In the genomic region with DNA sequence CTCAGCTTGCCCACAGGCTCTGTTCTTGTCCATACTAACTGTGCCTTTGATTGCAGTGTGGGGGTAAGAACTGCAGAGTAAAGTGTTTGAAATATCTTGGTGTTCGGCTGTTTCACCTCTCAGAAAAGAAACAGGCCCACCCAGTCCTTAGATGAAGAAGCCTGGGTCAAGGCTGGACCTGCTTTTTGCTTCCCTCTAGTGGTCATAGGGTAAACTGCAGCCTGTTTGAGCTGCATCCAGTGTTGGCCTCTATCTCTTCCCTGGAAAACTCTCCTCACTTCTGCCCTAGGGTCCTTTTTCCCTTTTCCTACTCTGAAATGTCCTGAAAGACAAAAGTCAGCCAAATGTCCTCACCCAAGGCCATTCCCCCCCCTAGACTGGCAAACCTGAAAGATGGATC, we compare ENCODE assay signal across 8 mouse cellular contexts. TPM values are rescaled to one million over a fixed set of nuclear protein-coding genes. Genes with fewer than 3 reads are reported as not detected.
A peak's percentile ranks its signal among the peaks of the same experiment; 100 is the strongest.
DNase-seq lines count a peak whose midpoint lies in the region; ATAC-seq and TF ChIP-seq lines count a peak whose summit lies in the region.

No protein-coding gene starts in this region.

- H3K9ac ChIP-seq in neural tube, embryonic 15.5 days (replicated peaks), result no peak overlapping the region
- H3K9ac ChIP-seq in embryonic facial prominence, embryonic 14.5 days (ENCODE audit: low read depth, low read length), result no peak overlapping the region
- no peak overlapping the region for H3K9ac ChIP-seq in lung, embryonic 14.5 days

- 31% methylated on average over 1 of the region's 1 CpGs for WGBS in neural tube, embryonic 15.5 days
- WGBS in embryonic facial prominence, embryonic 14.5 days, result 27% methylated on average over 1 of the region's 1 CpGs
- WGBS in lung, embryonic 14.5 days, result 22% methylated on average over 1 of the region's 1 CpGs

- TF ChIP-seq CTCF in gastrocnemius, adult 2 months (IDR thresholded peaks at IDR 0.05), result peak; percentile 88
- peak; percentile 86 for TF ChIP-seq CTCF in lung, embryonic 14.5 days (IDR thresholded peaks at IDR 0.05; ENCODE audit: low read depth)

- no peak overlapping the region for H3K4me3 ChIP-seq in gastrocnemius, adult 2 months
- H3K4me3 ChIP-seq in neural tube, embryonic 15.5 days (replicated peaks), result no peak overlapping the region
- H3K4me3 ChIP-seq in embryonic facial prominence, embryonic 14.5 days (ENCODE audit: low read depth, low read length), result no peak overlapping the region
- no peak overlapping the region for H3K4me3 ChIP-seq in lung, embryonic 14.5 days (ENCODE audit: low read depth, low read length)

- peaks cover 26% of the 10 kb centered on the region for H3K27me3 ChIP-seq in neural tube, embryonic 15.5 days (replicated peaks)
- peaks cover 9% of the 10 kb centered on the region for H3K27me3 ChIP-seq in embryonic facial prominence, embryonic 14.5 days (replicated peaks; ENCODE audit: control insufficient read depth, insufficient read depth, low read length)
- peaks cover 9% of the 10 kb centered on the region for H3K27me3 ChIP-seq in lung, embryonic 14.5 days (ENCODE audit: insufficient read depth, low read length)

- H3K27ac ChIP-seq in gastrocnemius, adult 2 months, result no peak overlapping the region
- H3K27ac ChIP-seq in neural tube, embryonic 15.5 days (replicated peaks), result no peak overlapping the region
- H3K27ac ChIP-seq in embryonic facial prominence, embryonic 14.5 days (replicated peaks; ENCODE audit: low read depth, low read length), result no peak overlapping the region
- no peak overlapping the region for H3K27ac ChIP-seq in lung, embryonic 14.5 days (ENCODE audit: low read depth)

- no peak overlapping the region for H3K4me2 ChIP-seq in neural tube, embryonic 15.5 days
- H3K4me2 ChIP-seq in embryonic facial prominence, embryonic 14.5 days (ENCODE audit: low read depth, low read length), result no peak overlapping the region
- H3K4me2 ChIP-seq in lung, embryonic 14.5 days, result no peak overlapping the region

- H3K9me3 ChIP-seq in neural tube, embryonic 15.5 days (replicated peaks), result no peaks in the 10 kb centered on the region
- H3K9me3 ChIP-seq in embryonic facial prominence, embryonic 14.5 days (ENCODE audit: control insufficient read depth, low read length), result no peaks in the 10 kb centered on the region
- H3K9me3 ChIP-seq in lung, embryonic 14.5 days (ENCODE audit: low read depth, low read length), result no peaks in the 10 kb centered on the region

- intact Hi-C loops in gastrocnemius, adult 2 months (cut with DNase I), result loop anchor here (5.0 kb wide), 1 partner anchor 269 kb away; no protein-coding TSS in a partner anchor

- no peak for ATAC-seq in neural tube, embryonic 15.5 days (ENCODE audit: low FRiP score)
- ATAC-seq in embryonic facial prominence, embryonic 14.5 days (ENCODE audit: low read depth), result no peak
- no peak for ATAC-seq in lung, embryonic 14.5 days (ENCODE audit: insufficient read depth)

- DNase-seq in gastrocnemius, adult 2 months, result peak; percentile 37
- no peak for DNase-seq in gastrocnemius, adult 8-10 months (ENCODE audit: low spot score in 2 of 2)
- peak; percentile 61 for DNase-seq in neural tube, embryonic 10.5 days (ENCODE audit: extremely low spot score, low spot score)
- DNase-seq in adipocyte (ENCODE audit: low spot score), result peak; percentile 71
- peak; percentile 25 for DNase-seq in embryonic facial prominence, embryonic 14.5 days (ENCODE audit: low spot score)
- peak; percentile 84 for DNase-seq in lung, embryonic 14.5 days
- peak; percentile 27 for DNase-seq in thymus, postnatal 25 days

- H3K36me3 ChIP-seq in neural tube, embryonic 15.5 days, result no peaks in the 10 kb centered on the region
- H3K36me3 ChIP-seq in embryonic facial prominence, embryonic 14.5 days (ENCODE audit: control insufficient read depth, insufficient read depth, low read length), result no peaks in the 10 kb centered on the region
- no peaks in the 10 kb centered on the region for H3K36me3 ChIP-seq in lung, embryonic 14.5 days (ENCODE audit: insufficient read depth)

- H3K4me1 ChIP-seq in neural tube, embryonic 15.5 days, result peaks cover 10% of the 10 kb centered on the region
- H3K4me1 ChIP-seq in embryonic facial prominence, embryonic 14.5 days (ENCODE audit: control insufficient read depth, insufficient read depth, low read length), result peaks cover 11% of the 10 kb centered on the region
- H3K4me1 ChIP-seq in lung, embryonic 14.5 days (ENCODE audit: insufficient read depth), result no peaks in the 10 kb centered on the region; the same call in 1 of the 2 replicates

RNA-seq across cellular contexts. Expression of a gene that starts 28.4 kb away (rescaled TPM):
- 1 to 10 TPM; 3.0 to 3.4 TPM for total RNA-seq in gastrocnemius, adult 2 months (2021)
- total RNA-seq in gastrocnemius, adult 8-10 months (2022), result 1 to 10 TPM; 2.0 to 3.2 (median 2.5) TPM
- polyA plus RNA-seq in neural tube, embryonic 15.5 days (2015; fragmentation: Nextera tagmentation; extraction: Ambion mirVana), result 4.5 and 5.7 TPM in 2 replicates
- 1.8 and 2.0 TPM in 2 replicates for polyA plus RNA-seq in embryonic facial prominence, embryonic 14.5 days (2014; fragmentation: Nextera tagmentation; extraction: Ambion mirVana)
- 1.2 TPM in 2 replicates for polyA plus RNA-seq in lung, embryonic 14.5 days (2014; fragmentation: Nextera tagmentation; extraction: Ambion mirVana)

RNA-seq across cellular contexts. Expression of a gene that starts 41.1 kb away (rescaled TPM):
- 100 to 1,000 TPM; 298 to 413 TPM for total RNA-seq in gastrocnemius, adult 2 months (2021)
- total RNA-seq in gastrocnemius, adult 8-10 months (2022), result 100 to 1,000 TPM; 299 to 345 (median 329) TPM
- polyA plus RNA-seq in neural tube, embryonic 15.5 days (2015; fragmentation: Nextera tagmentation; extraction: Ambion mirVana), result 337 and 374 TPM in 2 replicates
- 228 and 236 TPM in 2 replicates for polyA plus RNA-seq in embryonic facial prominence, embryonic 14.5 days (2014; fragmentation: Nextera tagmentation; extraction: Ambion mirVana)
- polyA plus RNA-seq in lung, embryonic 14.5 days (2014; fragmentation: Nextera tagmentation; extraction: Ambion mirVana), result 247 TPM in 2 replicates

RNA-seq across cellular contexts. Expression of a gene that starts 41.2 kb away (rescaled TPM):
- not detected for total RNA-seq in gastrocnemius, adult 2 months (2021)
- total RNA-seq in gastrocnemius, adult 8-10 months (2022), result not detected
- 1.3 and 1.4 TPM in 2 replicates for polyA plus RNA-seq in neural tube, embryonic 15.5 days (2015; fragmentation: Nextera tagmentation; extraction: Ambion mirVana)
- 1.0 and 6.8 TPM in 2 replicates for polyA plus RNA-seq in embryonic facial prominence, embryonic 14.5 days (2014; fragmentation: Nextera tagmentation; extraction: Ambion mirVana)
- polyA plus RNA-seq in lung, embryonic 14.5 days (2014; fragmentation: Nextera tagmentation; extraction: Ambion mirVana), result 0.54 and 1.0 TPM in 2 replicates

Comparison
In these comparisons a context has a peak if more than half of its experiments do, and no peak if none do; other contexts are left out.
1. DNase-seq: peak in gastrocnemius, adult 2 months (single experiment), neural tube, embryonic 10.5 days (single experiment), adipocyte (single experiment), embryonic facial prominence, embryonic 14.5 days (single experiment), lung, embryonic 14.5 days (single experiment) and thymus, postnatal 25 days (single experiment); none in gastrocnemius, adult 8-10 months (0 of 2).